Mouse (Mus musculus) bone marrow macrophage, adult 2 months (primary cell): ENCODE measurements around the gene Tmem91.

ENCODE experiments used
- CTCF ChIP-seq: IDR thresholded peaks from 2 replicates; pipeline ENCODE4 v1.5.1; 2012; ENCODE audit warnings: low read depth, mild to moderate bottlenecking, low read length, moderate library complexity
- POLR2A ChIP-seq: IDR thresholded peaks from 2 replicates; pipeline ENCODE4 v1.6.1; 2012; ENCODE audit warnings: mild to moderate bottlenecking, low read depth, low read length, borderline replicate concordance

- no peak for TF ChIP-seq CTCF
- TF ChIP-seq POLR2A, result no peak
Observed at GRCm38 (mm10) chr7:25628323-25628620, 46.7 kb downstream of the Tmem91 start.
